Mouse (Mus musculus) subcutaneous adipose tissue, adult 2 months (tissue): ENCODE measurements around the gene Slc13a2. TPM values are rescaled to one million over a fixed set of nuclear protein-coding genes. Genes with fewer than 3 reads are reported as not detected.

ENCODE experiments used
- polyA plus RNA-seq: library from polyadenylated mRNA; depleted of rRNA; stranded (reverse); fragments of >200 nt; gene quantifications from 2 replicates; pipeline ENCODE4 v1.2.3, GENCODE M21; 2012; ENCODE audit warnings: low replicate concordance; rRNA removed

Gene Slc13a2
- polyA plus RNA-seq: 0.27 and 0.40 TPM in 2 replicates

DNA sequence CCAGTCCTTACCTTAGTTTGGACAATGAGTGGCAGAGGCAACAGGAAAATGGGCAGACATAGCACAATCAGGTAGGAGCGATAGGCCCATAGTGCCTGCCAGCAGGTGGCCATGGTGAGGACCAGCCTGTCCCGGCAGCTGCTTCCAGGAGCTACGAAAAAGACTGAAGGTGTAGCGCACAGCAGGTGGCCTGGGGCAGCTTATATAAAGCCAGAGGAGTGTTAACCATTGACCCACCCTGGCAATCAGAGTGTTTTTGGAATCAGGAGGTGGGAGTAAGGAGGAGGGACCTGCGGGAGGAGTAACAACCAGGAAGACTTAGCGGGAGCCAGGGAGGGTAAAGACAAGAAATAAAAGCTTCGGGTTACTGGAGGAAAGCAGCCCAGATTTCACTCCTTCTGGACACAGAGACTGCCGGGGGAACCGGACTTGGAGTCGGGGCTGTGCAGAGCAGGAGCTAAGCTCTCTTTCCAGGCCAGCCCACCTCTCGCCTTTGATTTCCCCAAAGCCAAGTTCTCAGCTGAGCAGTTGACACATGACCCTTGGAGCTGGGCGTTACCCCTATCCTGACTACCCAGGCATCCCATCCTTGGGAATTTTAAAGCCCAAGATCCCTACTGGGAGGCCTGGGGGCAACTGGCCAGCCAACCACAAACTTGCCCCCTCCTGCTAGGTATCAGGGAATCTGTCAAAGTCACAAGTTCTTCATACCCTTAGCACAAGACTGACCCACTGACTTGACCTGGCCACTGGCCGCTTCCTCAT, at the start of gene Slc13a2:
TSS of gene Slc13a2 (minus strand) at position 163 of the 765 bp plus-strand sequence.

DNA sequence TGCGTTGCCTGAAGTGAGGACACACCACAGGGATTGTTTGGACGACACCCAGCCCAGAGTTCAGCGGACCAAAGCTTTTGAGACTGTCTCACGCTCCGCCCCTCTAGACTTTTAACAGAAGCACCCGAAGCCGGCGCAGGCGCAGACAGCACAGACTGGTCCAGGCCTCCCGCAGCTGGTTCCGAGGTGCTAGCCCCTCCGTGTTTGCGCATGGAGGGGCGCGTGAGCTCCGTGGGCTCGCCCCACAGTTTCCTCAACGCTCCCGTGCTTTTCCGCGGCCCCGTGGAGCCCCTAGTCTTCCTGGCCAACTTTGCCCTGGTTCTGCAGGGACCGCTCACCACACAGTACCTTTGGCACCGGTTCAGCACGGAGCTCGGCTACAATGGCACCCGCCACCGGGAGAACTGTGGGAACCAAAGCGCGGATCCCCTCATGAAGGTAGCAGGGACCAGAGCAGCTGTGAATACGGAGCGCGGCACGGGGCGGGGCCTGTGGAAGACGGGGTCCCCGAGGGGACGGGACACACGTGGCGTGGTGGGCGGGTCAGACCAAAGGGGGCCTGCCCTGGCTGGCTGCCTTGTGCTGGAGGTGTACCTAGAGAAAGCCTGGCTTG, 43.7 kb upstream of the Slc13a2 start, which contains the start of gene Slc46a1:
TSS of gene Slc46a1 (plus strand) at position 130 of the 613 bp plus-strand sequence.

DNA sequence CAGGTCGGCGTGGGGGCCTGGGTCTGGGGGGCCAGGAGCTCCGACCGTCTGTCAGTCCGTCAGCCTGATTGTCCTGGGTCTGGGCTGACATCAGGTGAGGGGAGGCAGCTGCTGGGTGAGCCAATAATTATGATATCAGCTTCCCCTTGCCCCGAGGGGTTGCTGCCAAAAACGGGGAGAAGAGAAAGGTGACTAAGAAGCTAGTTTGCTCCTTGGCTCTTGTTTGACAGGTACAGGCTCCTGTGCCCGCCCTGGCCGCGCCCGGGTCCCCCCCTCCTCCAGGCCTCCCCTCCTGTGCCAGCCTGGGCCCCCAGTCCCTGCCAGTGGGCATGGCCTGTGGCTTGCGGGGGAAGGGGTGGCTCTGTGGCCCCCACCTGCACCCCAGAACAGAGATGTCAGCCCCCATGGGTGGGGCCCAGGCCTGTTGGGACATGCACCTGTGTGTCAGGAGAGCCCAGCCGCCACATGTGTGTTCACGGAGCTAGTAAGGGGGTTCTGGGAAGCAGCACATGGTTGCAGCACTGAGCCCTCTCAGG, 35.4 kb downstream of the Slc13a2 start, which contains the start of gene Foxn1:
TSS of gene Foxn1 (minus strand) at position 51 of the 536 bp plus-strand sequence.

Other genes with a start within 250 kb of the Slc13a2 start
- 16.3 and 23.8 TPM in 2 replicates for gene Nek8, start 245.5 kb downstream of the Slc13a2 start, polyA plus RNA-seq
- gene Tlcd1, start 245.5 kb downstream of the Slc13a2 start, polyA plus RNA-seq: 81.1 and 154 TPM in 2 replicates
- gene Rpl23a, start 238.6 kb downstream of the Slc13a2 start, polyA plus RNA-seq: 199 and 383 TPM in 2 replicates
- 147 and 188 TPM in 2 replicates for gene Rab34, start 233.8 kb downstream of the Slc13a2 start, polyA plus RNA-seq
- gene Proca1, start 228.8 kb downstream of the Slc13a2 start, polyA plus RNA-seq: 4.9 and 12.0 TPM in 2 replicates
- gene Sdf2, start 176.5 kb downstream of the Slc13a2 start, polyA plus RNA-seq: 123 and 136 TPM in 2 replicates
- gene Supt6, start 176.2 kb downstream of the Slc13a2 start, polyA plus RNA-seq: 18.6 and 25.9 TPM in 2 replicates
- 98.7 and 125 TPM in 2 replicates for gene 2610507B11Rik, start 160.5 kb downstream of the Slc13a2 start, polyA plus RNA-seq
- gene BC030499, start 131.4 kb downstream of the Slc13a2 start, polyA plus RNA-seq: 0.23 and 0.24 TPM in 2 replicates
- 1.3 and 5.4 TPM in 2 replicates for gene Spag5, start 120.7 kb downstream of the Slc13a2 start, polyA plus RNA-seq
- 0.95 and 4.4 TPM in 2 replicates for gene Aldoc, start 99.2 kb downstream of the Slc13a2 start, polyA plus RNA-seq
- gene Pigs, start 93.8 kb downstream of the Slc13a2 start, polyA plus RNA-seq: 96.3 and 108 TPM in 2 replicates
- gene Unc119, start 78.7 kb downstream of the Slc13a2 start, polyA plus RNA-seq: 136 and 376 TPM in 2 replicates
- not detected in 2 replicates for gene Foxn1, start 35.7 kb downstream of the Slc13a2 start, polyA plus RNA-seq
- 42.4 and 43.1 TPM in 2 replicates for gene Slc46a1, start 43.5 kb upstream of the Slc13a2 start, polyA plus RNA-seq
- 1.1 and 2.4 TPM in 2 replicates for gene Sarm1, start 75.5 kb upstream of the Slc13a2 start, polyA plus RNA-seq
- 20.3 and 32.7 TPM in 2 replicates for gene Vtn, start 76.9 kb upstream of the Slc13a2 start, polyA plus RNA-seq
- gene Sebox, start 81.2 kb upstream of the Slc13a2 start, polyA plus RNA-seq: not detected in 2 replicates
- 19.0 and 20.4 TPM in 2 replicates for gene Tmem199, start 90.0 kb upstream of the Slc13a2 start, polyA plus RNA-seq
- gene Poldip2, start 90.0 kb upstream of the Slc13a2 start, polyA plus RNA-seq: 114 and 118 TPM in 2 replicates
- 55.4 and 59.5 TPM in 2 replicates for gene Tnfaip1, start 114.1 kb upstream of the Slc13a2 start, polyA plus RNA-seq
- 59.1 and 83.4 TPM in 2 replicates for gene Ift20, start 114.1 kb upstream of the Slc13a2 start, polyA plus RNA-seq
- gene Tmem97, start 128.6 kb upstream of the Slc13a2 start, polyA plus RNA-seq: 19.6 and 23.3 TPM in 2 replicates